Mouse (Mus musculus) midbrain, embryonic 15.5 days (tissue): ENCODE data around the gene Neurog1. TPM values are rescaled to one million over a fixed set of nuclear protein-coding genes. Genes with fewer than 3 reads are reported as not detected.

ENCODE experiments used
- ATAC-seq: fragments of 200-750 bp; cut with Nextera tagmentation; replicated peaks from 2 replicates; pipeline ENCODE4 v1.8.0; 2017; ENCODE audit warnings: moderate TSS enrichment
- H3K27ac ChIP-seq: fragments of 300-500 bp; sonication (generic); 2 replicates; pipeline ENCODE4 v1.5.1; 2015; ENCODE audit warnings: mild to moderate bottlenecking, inconsistent platforms
- H3K27me3 ChIP-seq: fragments of 300-500 bp; sonication (generic); replicated peaks from 2 replicates; pipeline ENCODE4 v1.6.1; 2015; ENCODE audit warnings: inconsistent platforms
- H3K36me3 ChIP-seq: fragments of 300-500 bp; sonication (generic); replicated peaks from 2 replicates; pipeline ENCODE4 v1.6.1; 2015; ENCODE audit warnings: inconsistent platforms
- H3K4me1 ChIP-seq: fragments of 300-500 bp; sonication (generic); 2 replicates; pipeline ENCODE4 v1.6.1; 2015; ENCODE audit warnings: inconsistent platforms
- H3K4me2 ChIP-seq: fragments of 300-500 bp; sonication (generic); 2 replicates; pipeline ENCODE4 v1.6.1; 2015; ENCODE audit warnings: inconsistent platforms, mild to moderate bottlenecking, moderate library complexity
- H3K4me3 ChIP-seq: fragments of 300-500 bp; sonication (generic); 2 replicates; pipeline ENCODE4 v1.5.1; 2015; ENCODE audit warnings: mild to moderate bottlenecking, inconsistent platforms
- H3K9ac ChIP-seq: fragments of 300-500 bp; sonication (generic); 2 replicates; pipeline ENCODE4 v1.6.1; 2015; ENCODE audit warnings: mild to moderate bottlenecking, inconsistent platforms
- H3K9me3 ChIP-seq: fragments of 300-500 bp; sonication (generic); 2 replicates; pipeline ENCODE4 v1.6.1; 2016; ENCODE audit warnings: inconsistent platforms
- WGBS: fragments of 180-500 bp; shearing (Covaris S2); methylation state at CpG from one replicate; pipeline ENCODE4 v1.1.7; 2015; ENCODE audit warnings: mixed read lengths; 5-methylcytosine and 5-hydroxymethylcytosine counted together
- polyA plus RNA-seq: library from polyadenylated mRNA; unstranded; fragments of >200 nt; fragmentation: Nextera tagmentation; extraction: Ambion mirVana; gene quantifications from 2 replicates; pipeline ENCODE4 v1.2.1, GENCODE M21; 2015

The Neurog1 gene
- polyA plus RNA-seq: 3.9 and 6.1 TPM in 2 replicates

- H3K4me2 ChIP-seq: peak within 1 kb of the TSS; percentile 59
- ATAC-seq: peak; percentile 73
- 0 out of 2 replicates have a peak within 1 kb of the TSS, but pooled peaks have one; percentile 5 for H3K9ac ChIP-seq
- H3K36me3 ChIP-seq: no peaks in the 10 kb centered on the region
- H3K27me3 ChIP-seq: peaks cover 94% of the 10 kb centered on the region
- no peak within 1 kb of the TSS for H3K27ac ChIP-seq
- H3K4me3 ChIP-seq: peak within 1 kb of the TSS; percentile 36
- under 1% methylated on average over 65 of the region's 65 CpGs for WGBS
- H3K9me3 ChIP-seq: no peaks in the 10 kb centered on the region
- H3K4me1 ChIP-seq: peaks cover 31% of the 10 kb centered on the region
These were observed at the start of gene Neurog1 for GRCm38 (mm10) chr13:56251924-56252619. Neurog1 (minus strand) TSS chr13:56252163.

GRCm38 (mm10) chr13:56299336-56299735 is 47.4 kb upstream of the Neurog1 start:
- H3K4me3 ChIP-seq: no peak overlapping the region
- H3K27me3 ChIP-seq: peaks cover 40% of the 10 kb centered on the region
- peaks cover 20% of the 10 kb centered on the region for H3K4me1 ChIP-seq
- H3K36me3 ChIP-seq: no peaks in the 10 kb centered on the region
- H3K27ac ChIP-seq: no peak overlapping the region
- no peak for ATAC-seq
- no peak overlapping the region for H3K9ac ChIP-seq
- H3K9me3 ChIP-seq: no peaks in the 10 kb centered on the region
- no peak overlapping the region for H3K4me2 ChIP-seq
- 91% methylated on average over 11 of the region's 11 CpGs for WGBS

GRCm38 (mm10) chr13:56296659-56297020 is 44.7 kb upstream of the Neurog1 start:
- H3K4me1 ChIP-seq: peaks cover 20% of the 10 kb centered on the region
- no peak overlapping the region for H3K27ac ChIP-seq
- H3K9ac ChIP-seq: peak overlapping the region; percentile 47; the same call in 1 of the 2 replicates
- H3K4me2 ChIP-seq: peak overlapping the region; percentile 78
- no peak for ATAC-seq
- 9% methylated on average over 8 of the region's 8 CpGs for WGBS
- peak overlapping the region; percentile 46 for H3K4me3 ChIP-seq
- H3K9me3 ChIP-seq: no peaks in the 10 kb centered on the region
- H3K36me3 ChIP-seq: no peaks in the 10 kb centered on the region
- H3K27me3 ChIP-seq: peaks cover 58% of the 10 kb centered on the region

GRCm38 (mm10) chr13:56295943-56296658 is 44.1 kb upstream of the Neurog1 start, which contains the start of gene Cxcl14:
Cxcl14 (minus strand) TSS chr13:56296551.
- Histone ChIP-seq H3K4me2 (peak within 1 kb of the TSS; percentile 78), H3K9me3 (no peaks in the 10 kb centered on the region), H3K36me3 (no peaks in the 10 kb centered on the region), H3K27ac (no peak within 1 kb of the TSS), H3K27me3 (peaks cover 58% of the 10 kb centered on the region), H3K4me1 (peaks cover 20% of the 10 kb centered on the region), H3K9ac (peak within 1 kb of the TSS; percentile 47), H3K4me3 (peak within 1 kb of the TSS; percentile 46)
- under 1% methylated on average over 75 of the region's 76 CpGs for WGBS
- peak; percentile 70 for ATAC-seq

DNA sequence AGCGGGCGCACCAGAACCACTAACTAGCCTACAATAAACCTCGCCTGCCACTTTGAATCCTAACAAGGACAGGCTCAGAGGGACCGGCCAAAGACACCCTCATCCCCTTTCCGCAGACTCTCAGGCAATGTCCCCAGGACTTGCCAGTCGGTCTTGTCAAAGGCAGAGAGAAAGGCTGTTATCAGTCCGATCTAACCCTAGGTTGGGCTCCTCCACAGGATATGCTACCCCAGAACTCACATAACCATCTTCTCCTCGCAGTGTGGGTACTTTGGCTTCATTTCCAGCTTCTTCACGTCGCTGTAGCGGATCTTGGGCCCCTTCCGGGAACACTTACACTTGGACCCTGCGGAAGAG is 43.6 kb upstream of the Neurog1 start:
- peak overlapping the region; percentile 46 for H3K4me3 ChIP-seq
- no peaks in the 10 kb centered on the region for H3K36me3 ChIP-seq
- no peak for ATAC-seq
- peaks cover 20% of the 10 kb centered on the region for H3K4me1 ChIP-seq
- peak overlapping the region; percentile 47 for H3K9ac ChIP-seq
- H3K4me2 ChIP-seq: peak overlapping the region; percentile 78
- WGBS: 5% methylated on average over 13 of the region's 13 CpGs
- H3K9me3 ChIP-seq: no peaks in the 10 kb centered on the region
- H3K27me3 ChIP-seq: peaks cover 58% of the 10 kb centered on the region
- H3K27ac ChIP-seq: no peak overlapping the region

GRCm38 (mm10) chr13:56294908-56295307 is 42.9 kb upstream of the Neurog1 start:
- Histone ChIP-seq H3K9ac (peak overlapping the region; percentile 12; the same call in 1 of the 2 replicates), H3K36me3 (no peaks in the 10 kb centered on the region), H3K4me2 (peak overlapping the region; percentile 78), H3K4me1 (peaks cover 20% of the 10 kb centered on the region), H3K27me3 (peaks cover 58% of the 10 kb centered on the region), H3K4me3 (peak overlapping the region; percentile 46; the same call in 1 of the 2 replicates), H3K9me3 (no peaks in the 10 kb centered on the region), H3K27ac (no peak overlapping the region)
- ATAC-seq: no peak
- WGBS: 4% methylated on average over 10 of the region's 10 CpGs

- no peak overlapping the region for H3K4me2 ChIP-seq
- WGBS: 87% methylated on average over 6 of the region's 6 CpGs
- H3K36me3 ChIP-seq: no peaks in the 10 kb centered on the region
- no peaks in the 10 kb centered on the region for H3K9me3 ChIP-seq
- ATAC-seq: no peak
- no peak overlapping the region for H3K9ac ChIP-seq
- H3K27me3 ChIP-seq: peaks cover 28% of the 10 kb centered on the region
- H3K4me3 ChIP-seq: no peak overlapping the region
- H3K4me1 ChIP-seq: peaks cover 11% of the 10 kb centered on the region
- H3K27ac ChIP-seq: no peak overlapping the region
These were observed 38.0 kb upstream of the Neurog1 start for GRCm38 (mm10) chr13:56289998-56290397.

DNA sequence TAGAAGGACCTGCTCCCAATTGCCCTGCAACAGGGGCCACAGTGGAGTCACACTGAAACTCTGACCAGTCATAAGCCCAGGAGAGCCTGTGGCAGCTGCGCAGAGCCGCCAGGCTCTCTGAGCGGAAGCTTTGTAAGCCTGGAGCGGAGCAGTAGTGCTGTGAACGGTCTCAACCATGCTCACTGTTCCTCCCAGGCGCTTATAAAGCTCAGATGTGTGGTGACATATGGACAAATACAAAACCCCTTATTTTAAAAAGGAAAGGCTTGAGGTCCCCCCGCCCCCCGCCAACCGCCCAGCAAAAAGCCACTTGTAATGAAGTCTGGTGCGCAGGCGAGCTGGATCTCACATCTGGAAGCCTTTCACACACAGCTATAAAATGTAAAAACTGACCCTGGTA is 37.3 kb upstream of the Neurog1 start:
- Histone ChIP-seq H3K4me1 (peaks cover 9% of the 10 kb centered on the region), H3K27ac (no peak overlapping the region), H3K9me3 (no peaks in the 10 kb centered on the region), H3K4me3 (no peak overlapping the region), H3K4me2 (no peak overlapping the region), H3K36me3 (no peaks in the 10 kb centered on the region), H3K9ac (no peak overlapping the region), H3K27me3 (peaks cover 21% of the 10 kb centered on the region)
- ATAC-seq: no peak
- WGBS: 54% methylated on average over 11 of the region's 11 CpGs

DNA sequence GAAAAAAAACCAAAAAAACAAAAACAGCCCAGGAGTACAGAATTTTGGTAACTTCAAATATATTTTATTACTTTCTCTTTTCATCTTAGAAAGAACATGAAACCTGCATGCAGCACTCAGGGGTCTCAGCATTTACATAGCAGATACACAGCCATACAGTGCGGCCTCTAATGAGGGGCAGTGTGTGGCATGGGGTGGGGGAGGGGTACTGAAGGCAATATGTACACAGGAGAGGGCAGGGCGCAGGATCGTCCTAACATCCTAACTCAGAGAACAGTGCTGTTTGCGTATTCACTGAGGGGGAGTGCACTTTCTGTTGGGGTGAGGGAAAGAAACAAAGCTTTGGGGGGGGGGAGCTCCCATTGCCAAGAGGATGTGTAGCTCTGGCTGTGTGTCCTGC is 36.6 kb upstream of the Neurog1 start:
- Histone ChIP-seq H3K9me3 (no peaks in the 10 kb centered on the region), H3K27ac (no peak overlapping the region), H3K9ac (no peak overlapping the region), H3K4me2 (no peak overlapping the region), H3K4me1 (peaks cover 9% of the 10 kb centered on the region), H3K4me3 (no peak overlapping the region), H3K27me3 (peaks cover 14% of the 10 kb centered on the region), H3K36me3 (no peaks in the 10 kb centered on the region)
- no peak for ATAC-seq
- WGBS: 34% methylated on average over 4 of the region's 4 CpGs

GRCm38 (mm10) chr13:56287091-56287490 is 35.1 kb upstream of the Neurog1 start:
- H3K9me3 ChIP-seq: no peaks in the 10 kb centered on the region
- 48% methylated on average over 9 of the region's 9 CpGs for WGBS
- H3K27me3 ChIP-seq: peaks cover 4% of the 10 kb centered on the region
- H3K4me2 ChIP-seq: no peak overlapping the region
- H3K9ac ChIP-seq: no peak overlapping the region
- peaks cover 9% of the 10 kb centered on the region for H3K4me1 ChIP-seq
- H3K27ac ChIP-seq: no peak overlapping the region
- H3K4me3 ChIP-seq: no peak overlapping the region
- H3K36me3 ChIP-seq: no peaks in the 10 kb centered on the region
- no peak for ATAC-seq

- Histone ChIP-seq H3K9me3 (no peaks in the 10 kb centered on the region), H3K4me3 (no peak overlapping the region), H3K27me3 (peaks cover 4% of the 10 kb centered on the region; the same call in 1 of the 2 replicates), H3K27ac (no peak overlapping the region), H3K36me3 (no peaks in the 10 kb centered on the region), H3K4me2 (no peak overlapping the region), H3K4me1 (no peaks in the 10 kb centered on the region; the same call in 1 of the 2 replicates), H3K9ac (no peak overlapping the region)
- no peak for ATAC-seq
- WGBS: 89% methylated on average over 13 of the region's 13 CpGs
These were observed 31.4 kb upstream of the Neurog1 start for GRCm38 (mm10) chr13:56283321-56283720.

- Histone ChIP-seq H3K27ac (no peak overlapping the region), H3K36me3 (no peaks in the 10 kb centered on the region), H3K4me2 (no peak overlapping the region), H3K9me3 (no peaks in the 10 kb centered on the region), H3K4me1 (no peaks in the 10 kb centered on the region), H3K27me3 (no peaks in the 10 kb centered on the region; the same call in 1 of the 2 replicates), H3K9ac (no peak overlapping the region), H3K4me3 (no peak overlapping the region)
- 78% methylated on average over 6 of the region's 6 CpGs for WGBS
- no peak for ATAC-seq
These were observed 28.4 kb upstream of the Neurog1 start for GRCm38 (mm10) chr13:56280356-56280755.
